Mouse (Mus musculus): ENCODE measurements around the gene Cysrt1.

The Cysrt1 gene

DNA sequence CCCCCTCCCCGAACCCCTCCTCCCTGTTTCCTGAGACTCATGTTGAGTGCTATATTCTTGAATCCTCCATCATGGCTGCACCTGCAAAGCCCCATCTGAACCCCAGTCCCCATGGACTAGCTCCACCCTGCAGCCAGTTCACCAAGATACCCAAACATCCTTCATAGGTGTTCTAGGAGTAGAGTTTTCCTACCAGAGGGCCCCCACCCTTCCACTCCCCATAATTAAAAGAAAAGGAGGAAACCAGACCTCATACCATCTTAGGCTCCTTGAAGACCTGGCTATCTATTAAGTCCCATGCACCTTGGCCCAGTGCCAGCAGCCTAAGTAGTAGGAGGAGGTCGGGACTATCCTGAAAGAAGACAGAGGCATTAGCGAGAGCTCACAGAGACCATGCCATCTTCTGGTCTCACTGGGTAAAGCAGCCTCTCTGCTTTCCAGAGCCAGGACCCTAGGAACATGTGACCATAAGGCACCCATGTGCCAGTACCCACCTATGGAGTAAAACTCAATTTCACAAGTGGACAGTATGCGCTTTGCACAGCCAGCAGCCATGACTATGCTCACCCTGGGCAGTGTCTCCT is 38.5 kb downstream of the Cysrt1 start:
- no peak for DNase-seq

DNA sequence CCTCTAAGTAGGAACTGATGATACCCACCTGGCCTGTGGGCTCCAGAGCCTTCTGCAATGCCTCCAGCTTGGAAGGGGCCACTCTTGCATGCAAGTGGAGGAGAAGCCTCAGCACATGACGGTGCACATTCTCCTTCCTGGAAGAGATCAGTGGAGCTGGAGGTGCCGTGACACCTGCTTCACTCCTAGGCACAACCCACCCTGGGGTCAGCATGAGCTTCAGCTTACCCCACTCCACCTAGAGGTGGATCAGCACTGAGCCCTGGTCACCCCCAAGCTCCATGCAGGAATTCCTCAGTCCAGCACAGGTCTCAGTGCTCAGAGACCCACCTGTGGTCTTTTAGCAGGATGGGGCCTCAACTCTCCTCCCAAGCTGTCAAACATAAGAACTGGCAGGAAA is 41.6 kb downstream of the Cysrt1 start:
- no peak for DNase-seq

DNA sequence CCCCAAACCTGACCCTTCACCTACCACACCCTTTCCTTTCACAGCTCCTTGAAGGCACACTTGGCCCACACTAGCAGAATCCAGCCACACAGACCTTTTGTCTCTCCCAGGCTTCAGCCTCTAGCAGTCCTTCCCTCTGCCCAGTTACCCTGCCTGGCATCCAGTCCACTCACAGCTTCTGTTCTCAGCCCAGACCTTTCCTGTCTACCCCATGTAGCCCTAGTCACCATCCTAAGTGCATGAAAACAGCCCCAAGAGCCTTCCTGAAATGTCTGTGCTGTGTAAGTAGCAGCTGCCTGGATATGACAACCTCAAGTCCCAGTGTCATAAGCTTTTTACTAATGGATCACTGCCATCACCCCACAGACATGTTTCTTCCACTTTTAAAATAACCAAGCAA is 44.3 kb downstream of the Cysrt1 start:
- DNase-seq = no peak

DNA sequence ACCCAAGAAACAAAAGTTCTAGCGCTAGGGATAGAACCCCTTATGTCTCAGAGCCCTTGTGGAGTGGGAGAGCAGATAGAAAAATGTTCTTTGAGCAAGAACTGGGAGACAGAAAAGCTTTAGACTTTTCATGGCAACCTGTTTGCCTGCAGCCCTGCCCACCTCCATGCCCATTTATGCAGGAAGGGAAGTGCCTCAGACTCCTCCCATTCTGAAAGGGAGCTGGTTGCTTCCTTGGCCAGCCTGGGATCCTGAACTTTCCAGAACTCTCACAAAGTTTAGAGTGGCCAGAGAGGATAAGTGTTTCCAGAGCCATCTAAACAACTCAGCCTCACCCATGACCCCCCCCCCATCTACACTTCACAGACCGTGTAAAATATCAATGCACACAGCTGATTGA is 45.1 kb downstream of the Cysrt1 start:
- no peak for DNase-seq

DNA sequence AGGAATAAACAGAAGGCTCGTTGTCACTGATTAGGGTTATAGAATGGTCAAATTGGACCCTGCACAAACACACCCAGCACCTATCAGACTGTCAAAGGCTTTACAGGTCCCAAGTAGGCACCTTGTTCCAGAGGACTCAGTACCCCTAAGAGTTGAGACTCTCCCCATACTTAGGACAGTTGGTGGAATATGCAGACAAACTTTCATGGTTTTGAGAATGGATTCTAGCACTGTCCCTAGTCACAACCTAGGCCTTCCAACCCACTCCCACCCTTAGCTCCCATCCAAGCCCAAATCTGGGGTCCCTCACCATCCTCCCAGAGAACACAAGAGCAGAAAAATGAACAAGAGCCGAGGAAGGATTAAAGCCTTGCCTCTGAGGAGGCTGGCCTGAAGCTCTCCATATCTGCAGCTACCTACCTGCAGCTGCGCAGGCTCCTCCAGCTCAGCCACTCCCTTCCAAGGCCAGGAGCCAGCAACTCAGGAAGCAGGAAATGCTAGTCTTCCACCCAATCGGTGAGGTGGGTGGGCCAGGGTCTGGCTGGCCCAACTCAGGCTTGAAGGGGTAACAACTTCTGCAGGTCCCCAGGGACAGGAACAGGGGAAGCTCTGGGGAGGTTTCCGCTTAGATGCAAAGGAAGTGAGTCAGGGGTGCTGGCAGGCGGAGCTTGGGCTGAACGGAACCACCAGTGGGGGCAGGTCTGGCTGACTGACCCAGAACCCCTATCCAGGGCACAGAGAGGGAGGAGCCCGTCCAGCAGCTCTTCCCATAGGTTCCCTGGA is 45.9 kb downstream of the Cysrt1 start, which contains the start of gene Tor4a:
Gene Tor4a (minus strand): TSS at position 715 of the 783 bp plus-strand sequence.
- DNase-seq = peak; percentile 68 to 83

DNA sequence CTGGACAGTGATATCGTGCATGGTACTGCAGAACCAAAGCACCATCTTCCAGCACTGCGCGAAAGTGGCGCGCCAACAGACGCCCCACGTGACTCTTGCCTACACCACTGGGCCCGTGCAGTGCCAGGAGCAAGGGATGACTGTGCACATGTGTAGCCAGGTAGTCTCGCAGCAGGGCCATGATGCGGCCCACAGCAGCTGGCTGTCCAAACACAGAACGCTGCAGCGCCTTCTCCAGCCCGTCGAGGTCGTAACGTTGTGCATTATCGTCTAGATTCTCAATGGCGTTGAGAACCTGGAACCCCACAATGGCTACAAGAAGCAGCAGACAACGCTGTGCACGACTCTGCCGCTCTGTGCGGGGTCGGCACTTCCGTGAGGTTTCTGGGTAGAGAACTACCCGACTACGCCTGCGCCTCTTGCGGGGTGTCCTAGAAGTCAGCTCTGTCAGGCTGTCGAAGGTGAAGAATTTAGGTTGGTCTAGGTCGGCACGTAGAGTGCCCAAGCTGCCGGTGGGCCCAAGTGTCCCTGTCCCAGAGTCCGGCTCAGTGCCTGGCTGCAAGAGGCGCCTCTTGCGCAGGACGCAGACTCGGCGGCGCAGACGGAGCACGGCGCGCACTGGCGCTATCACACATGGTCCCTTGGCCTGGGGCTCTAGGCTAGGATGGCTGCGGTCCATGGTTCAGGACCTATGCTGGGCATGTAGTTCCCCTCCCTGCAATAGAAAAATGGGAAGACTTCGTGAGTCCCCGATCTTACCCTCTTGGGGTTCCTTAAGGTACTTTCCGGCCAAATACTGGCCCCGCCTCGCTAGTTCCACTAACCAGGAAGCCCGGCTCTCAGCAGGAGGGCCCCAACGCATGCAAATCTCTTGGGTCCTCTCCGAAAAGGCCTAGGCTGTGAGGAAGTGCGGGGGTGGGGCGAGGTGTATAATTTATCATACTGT is 46.8 kb downstream of the Cysrt1 start:
- peak; percentile 69 to 73 for DNase-seq

DNA sequence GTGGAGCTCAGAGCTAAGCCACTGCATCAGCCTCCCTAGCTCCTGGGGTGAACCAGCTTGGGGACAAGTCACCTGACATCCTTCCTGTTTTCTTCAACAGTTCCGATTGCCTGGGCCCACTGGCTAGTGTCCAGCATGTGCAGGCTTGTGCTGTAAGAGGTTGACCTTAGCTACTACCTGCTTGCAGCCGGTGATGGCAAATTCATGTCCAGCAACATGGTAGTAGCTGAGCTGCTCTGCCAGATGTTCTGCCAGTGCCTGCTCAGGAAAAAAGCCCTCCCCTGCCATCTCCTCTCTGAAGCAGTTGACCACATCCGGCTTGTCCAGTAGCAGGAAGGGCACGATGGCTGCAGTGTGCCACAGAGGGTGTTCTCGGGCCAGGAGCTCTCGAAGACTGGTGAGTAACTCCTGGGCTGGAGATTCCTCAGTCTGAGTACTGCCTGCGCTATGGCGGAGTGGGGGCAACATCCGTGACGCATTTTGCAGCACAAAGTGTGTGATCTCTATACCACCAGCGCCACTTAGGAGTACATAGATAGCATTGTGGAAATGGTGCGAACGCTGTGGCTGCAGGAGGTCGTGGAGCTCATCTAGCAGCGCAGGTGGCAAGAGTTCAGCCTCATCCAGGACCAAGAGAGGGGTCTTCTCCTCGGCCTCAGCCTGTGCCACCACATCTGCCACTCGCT is 47.6 kb downstream of the Cysrt1 start:
- peak; percentile 48 to 64 for DNase-seq

DNA sequence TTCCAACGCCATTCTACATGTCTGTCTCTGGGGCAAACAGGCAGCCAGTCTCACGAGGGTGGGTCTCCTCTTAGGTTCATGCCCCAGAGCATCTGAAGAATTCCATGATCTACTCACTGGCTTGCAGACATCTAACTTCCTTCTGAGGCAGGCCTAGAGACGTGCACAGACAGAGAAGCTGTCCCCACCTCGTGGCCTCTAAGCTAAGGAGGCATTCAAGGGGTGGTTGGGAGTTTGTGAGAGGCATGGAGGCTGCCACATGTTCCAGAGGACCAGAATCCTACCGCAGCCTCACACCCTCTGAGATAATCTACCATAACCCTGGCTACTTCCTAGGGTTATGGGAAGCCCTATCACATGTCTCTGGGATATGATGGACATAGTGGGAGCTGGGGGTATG is 48.2 kb downstream of the Cysrt1 start:
- no peak for DNase-seq

DNA sequence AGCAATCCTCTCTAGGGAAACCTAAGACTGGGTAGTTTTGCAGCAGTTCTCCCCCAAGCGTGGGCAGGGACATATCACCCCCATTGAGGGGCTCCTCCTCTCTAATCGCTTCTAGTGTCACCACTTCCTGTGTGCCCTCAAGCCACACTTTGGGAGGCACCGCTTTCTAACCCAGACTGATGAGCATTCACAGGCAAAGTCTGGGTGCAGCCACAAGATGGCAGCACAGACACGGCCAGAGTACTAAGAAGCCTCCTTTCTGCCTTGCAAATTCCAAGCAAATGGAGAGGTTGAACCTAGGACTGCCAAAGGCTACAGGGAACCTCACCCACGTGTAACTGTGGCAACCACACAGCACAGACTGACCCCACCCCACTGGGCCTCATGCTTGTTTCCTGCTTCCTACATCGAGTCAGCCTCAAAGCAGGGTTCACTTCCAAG is 48.9 kb downstream of the Cysrt1 start:
- peak; percentile 80 to 84 for DNase-seq
